Mouse (Mus musculus) adrenal gland, adult 2 months (tissue): ENCODE results near the gene Ppfibp1. TPM values are rescaled to one million over a fixed set of nuclear protein-coding genes. Genes with fewer than 3 reads are reported as not detected.

Experiments used
- DNase-seq: peaks from one replicate; pipeline ENCODE4 v3.0.0; 2021
- polyA plus RNA-seq: library from polyadenylated mRNA; depleted of rRNA; stranded (reverse); fragments of >200 nt; gene quantifications from 2 replicates; pipeline ENCODE4 v1.2.3, GENCODE M21; 2012
- total RNA-seq, 2 experiments: library from RNA; stranded (reverse); gene quantifications; 2 replicates each; pipeline ENCODE4 v1.2.3; 2021

Gene Ppfibp1
- total and polyA plus RNA-seq, 3 experiments = 12.9 to 99.7 (median 78.9) TPM

- peak; percentile 93 for DNase-seq
These were observed 154.3 kb downstream of the Ppfibp1 start, which contains the start of gene Mrps35 for GRCm38 (mm10) chr6:147042291-147043290. Mrps35 (plus strand) TSS chr6:147042764.

GRCm38 (mm10) chr6:147043633-147044032 is 155.3 kb downstream of the Ppfibp1 start:
- DNase-seq = no peak

- DNase-seq = no peak
These were observed 161.0 kb downstream of the Ppfibp1 start for GRCm38 (mm10) chr6:147049239-147049805.

- no peak for DNase-seq
These were observed 163.4 kb downstream of the Ppfibp1 start for GRCm38 (mm10) chr6:147051666-147052065.

- no peak for DNase-seq
These were observed 164.2 kb downstream of the Ppfibp1 start for GRCm38 (mm10) chr6:147052440-147052839.

- no peak for DNase-seq
These were observed 165.7 kb downstream of the Ppfibp1 start for GRCm38 (mm10) chr6:147053785-147054646.

- DNase-seq = no peak
These were observed 167.2 kb downstream of the Ppfibp1 start for GRCm38 (mm10) chr6:147055374-147055977.

GRCm38 (mm10) chr6:147059326-147059725 is 171.0 kb downstream of the Ppfibp1 start:
- DNase-seq = no peak

GRCm38 (mm10) chr6:147061630-147062029 is 173.3 kb downstream of the Ppfibp1 start:
- no peak for DNase-seq

- no peak for DNase-seq
These were observed 173.7 kb downstream of the Ppfibp1 start for GRCm38 (mm10) chr6:147062034-147062433.

- no peak for DNase-seq
These were observed 174.4 kb downstream of the Ppfibp1 start for GRCm38 (mm10) chr6:147062694-147063093.

- DNase-seq = peak; percentile 42
These were observed 176.1 kb downstream of the Ppfibp1 start for GRCm38 (mm10) chr6:147064226-147064943.

GRCm38 (mm10) chr6:147064944-147065261 is 176.6 kb downstream of the Ppfibp1 start:
- DNase-seq = no peak

- DNase-seq = no peak
These were observed 187.6 kb downstream of the Ppfibp1 start for GRCm38 (mm10) chr6:147075808-147076387.

GRCm38 (mm10) chr6:147076878-147077277 is 188.6 kb downstream of the Ppfibp1 start:
- DNase-seq = no peak

- DNase-seq = no peak
These were observed 191.6 kb downstream of the Ppfibp1 start for GRCm38 (mm10) chr6:147079919-147080318.
